Mouse (Mus musculus) gastrocnemius, adult 8-10 months (tissue): ENCODE results near the gene Metap1. TPM values are rescaled to one million over a fixed set of nuclear protein-coding genes. Genes with fewer than 3 reads are reported as not detected.
"Not testable (repeated sequence)": the region's sequence is repeated elsewhere in the genome, so short reads cannot be mapped to it uniquely, and the experiment has no call there.

ENCODE experiments used
- DNase-seq, 2 experiments: peaks; one replicate each; pipeline ENCODE4 v3.0.0; 2022; ENCODE audit warnings: low spot score in 2 of 2
- total RNA-seq, 4 experiments: library from RNA; stranded (reverse); gene quantifications; 2 replicates each; pipeline ENCODE4 v1.2.4; 2022

The Metap1 gene
- total RNA-seq, 4 experiments from 2014 or later = 51.4 to 54.0 (median 53.7) TPM

DNA sequence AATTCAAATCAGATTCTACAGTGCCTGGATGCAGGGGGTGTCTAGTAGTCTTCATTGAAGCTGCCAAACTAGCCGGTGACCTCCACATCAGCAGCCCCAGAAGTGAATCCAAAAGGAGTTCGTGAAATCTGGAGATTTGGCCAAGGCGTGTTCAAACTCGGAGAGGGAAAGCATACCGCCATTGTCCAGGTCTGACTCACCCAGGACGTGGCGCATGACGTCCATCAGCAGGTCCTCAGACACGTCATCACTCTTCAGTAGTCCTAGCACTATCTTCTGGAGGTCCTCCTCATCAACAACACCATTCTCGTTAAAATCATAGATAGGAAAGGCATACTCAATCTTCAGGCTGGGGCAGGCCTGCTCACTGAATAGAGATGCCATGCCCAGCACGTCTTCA lies 14.4 kb upstream of the Metap1 start:
- DNase-seq = no peak

DNA sequence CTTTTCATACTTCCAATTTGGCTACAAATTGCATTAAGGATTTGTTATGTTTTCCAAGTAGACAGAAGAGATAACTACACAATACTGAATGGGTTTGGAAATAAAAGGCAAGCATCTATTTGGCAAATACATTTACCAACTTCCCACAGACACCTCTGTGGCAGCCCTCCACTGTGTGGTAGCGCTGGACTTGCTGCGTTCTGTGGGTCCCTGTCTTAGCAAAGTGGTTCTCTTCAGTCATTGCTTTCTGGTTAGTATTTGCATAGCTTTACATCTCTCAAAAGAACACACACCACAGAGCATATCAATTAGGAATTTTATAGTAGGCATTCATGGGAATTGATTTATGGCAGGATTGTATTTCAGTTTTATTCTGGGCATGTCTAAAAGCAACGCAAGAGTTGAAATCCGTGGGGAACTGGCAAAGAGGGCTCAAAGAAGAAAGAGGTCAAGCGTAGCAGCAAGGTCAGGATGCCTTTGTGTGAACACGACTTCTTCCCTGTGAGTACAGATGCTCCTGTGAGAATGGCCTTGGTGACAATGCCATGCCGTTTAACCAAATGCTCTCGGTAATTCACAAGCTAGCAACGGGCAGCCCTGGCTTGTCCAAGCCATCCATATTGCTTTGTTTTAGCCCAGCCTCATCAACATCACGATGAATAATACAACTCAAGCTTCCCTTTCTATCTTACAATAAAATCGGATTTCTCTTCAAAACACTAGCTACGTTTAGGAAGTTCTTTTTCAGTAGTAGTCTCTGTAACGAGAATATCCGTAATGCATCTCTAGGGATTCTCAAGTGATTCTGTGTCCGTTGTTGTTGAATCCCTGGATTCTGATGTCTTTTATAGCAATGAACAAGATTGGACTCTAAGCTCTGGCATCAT lies 10.8 kb upstream of the Metap1 start:
- no peak for DNase-seq

DNA sequence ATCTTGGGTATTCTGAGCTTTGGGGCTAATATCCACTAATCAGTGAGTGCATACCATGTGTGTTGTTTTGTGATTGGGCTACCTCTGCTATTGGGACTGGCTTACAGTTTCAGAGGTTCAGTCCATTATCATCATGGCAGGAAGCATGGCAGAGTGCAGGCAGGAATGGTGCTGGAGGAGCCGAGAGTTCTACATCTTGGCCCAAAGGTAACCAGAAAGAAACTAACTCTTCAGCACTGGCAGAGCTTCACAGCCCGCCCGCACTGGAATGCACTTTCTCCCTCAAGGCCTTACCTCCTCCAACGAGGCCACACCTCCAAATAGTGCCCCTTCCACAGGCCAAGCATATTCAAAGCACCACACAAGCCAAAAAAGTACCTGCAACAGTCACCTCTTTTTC lies 9.4 kb upstream of the Metap1 start:
- DNase-seq = no peak

- no peak for DNase-seq
Observed at GRCm38 (mm10) chr3:138495166-138496145, 6.1 kb upstream of the Metap1 start.

- DNase-seq = no peak
Observed at GRCm38 (mm10) chr3:138494565-138494964, 5.2 kb upstream of the Metap1 start.

GRCm38 (mm10) chr3:138493668-138494067 lies 4.4 kb upstream of the Metap1 start:
- no peak for DNase-seq

DNA sequence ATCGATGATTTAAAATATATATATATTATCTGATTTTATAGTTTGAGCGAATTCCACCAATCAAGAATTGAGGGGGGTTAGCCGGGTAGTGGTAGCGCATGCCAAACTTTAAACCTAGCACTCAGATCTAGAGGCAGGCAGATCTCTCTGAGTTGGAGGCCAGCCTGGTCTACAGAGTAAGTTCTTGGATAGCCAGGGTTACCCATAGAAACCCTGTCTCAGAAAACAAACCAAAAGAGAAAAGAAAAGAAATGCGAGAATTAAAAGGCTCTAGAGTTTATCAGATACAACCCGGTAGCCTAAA lies 671 bp upstream of the Metap1 start:
- no peak for DNase-seq

DNA sequence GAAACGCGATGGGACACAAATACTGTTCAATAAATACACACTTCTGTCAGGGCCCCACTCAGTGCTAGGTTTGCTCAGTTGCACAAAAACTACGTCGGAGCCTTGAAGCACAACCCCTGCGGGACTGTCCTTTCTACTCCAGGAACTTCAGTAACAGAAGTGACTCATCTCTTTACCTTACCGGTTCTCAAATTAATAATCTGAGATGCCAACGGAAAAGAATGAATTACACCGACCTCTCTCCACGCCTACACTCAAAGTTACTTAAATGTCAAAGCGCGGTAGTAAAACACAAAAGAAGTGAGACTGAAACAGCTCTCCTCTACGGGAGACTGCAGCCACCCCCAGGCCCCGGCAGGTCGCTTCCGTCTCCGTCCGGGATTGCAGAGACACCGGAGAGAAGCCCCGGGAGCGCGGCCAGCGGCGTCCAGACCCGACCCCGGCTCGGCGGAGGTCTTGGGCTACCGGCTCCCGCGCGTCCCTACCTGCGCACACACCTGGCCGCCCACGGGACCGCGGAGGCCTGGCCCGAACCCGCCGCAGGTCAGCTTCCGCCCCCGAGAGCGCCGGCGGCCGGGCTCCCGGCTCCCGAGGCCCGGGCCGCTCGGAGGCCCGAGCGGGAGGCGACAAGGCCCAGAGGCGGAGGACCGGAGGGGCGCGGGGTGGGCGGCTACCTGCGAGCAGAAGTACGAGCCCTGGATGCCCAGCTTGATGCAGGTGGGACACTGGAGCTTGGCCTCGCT lies 560 bp downstream of the Metap1 start:
- DNase-seq = peak in 1 of 2 experiments; percentile 8

DNA sequence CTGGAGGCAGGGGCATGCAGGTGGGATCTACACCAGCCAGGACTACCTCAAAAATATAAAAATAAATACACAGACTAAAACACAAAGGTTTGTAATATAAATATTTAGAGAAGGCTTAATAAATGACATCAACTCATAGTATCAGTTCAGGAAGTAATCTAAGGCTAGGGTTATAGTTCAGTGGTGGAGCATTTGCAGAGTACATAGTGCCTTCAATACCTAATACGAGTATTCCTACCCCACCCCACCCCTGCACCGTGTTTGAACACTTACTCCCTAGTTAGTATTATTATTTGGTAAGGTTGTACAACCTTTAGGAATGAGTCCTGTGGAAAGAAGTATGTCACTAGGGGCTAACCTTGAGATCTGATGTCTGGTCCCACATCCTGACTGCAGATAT lies 6.1 kb downstream of the Metap1 start:
- no peak for DNase-seq

DNA sequence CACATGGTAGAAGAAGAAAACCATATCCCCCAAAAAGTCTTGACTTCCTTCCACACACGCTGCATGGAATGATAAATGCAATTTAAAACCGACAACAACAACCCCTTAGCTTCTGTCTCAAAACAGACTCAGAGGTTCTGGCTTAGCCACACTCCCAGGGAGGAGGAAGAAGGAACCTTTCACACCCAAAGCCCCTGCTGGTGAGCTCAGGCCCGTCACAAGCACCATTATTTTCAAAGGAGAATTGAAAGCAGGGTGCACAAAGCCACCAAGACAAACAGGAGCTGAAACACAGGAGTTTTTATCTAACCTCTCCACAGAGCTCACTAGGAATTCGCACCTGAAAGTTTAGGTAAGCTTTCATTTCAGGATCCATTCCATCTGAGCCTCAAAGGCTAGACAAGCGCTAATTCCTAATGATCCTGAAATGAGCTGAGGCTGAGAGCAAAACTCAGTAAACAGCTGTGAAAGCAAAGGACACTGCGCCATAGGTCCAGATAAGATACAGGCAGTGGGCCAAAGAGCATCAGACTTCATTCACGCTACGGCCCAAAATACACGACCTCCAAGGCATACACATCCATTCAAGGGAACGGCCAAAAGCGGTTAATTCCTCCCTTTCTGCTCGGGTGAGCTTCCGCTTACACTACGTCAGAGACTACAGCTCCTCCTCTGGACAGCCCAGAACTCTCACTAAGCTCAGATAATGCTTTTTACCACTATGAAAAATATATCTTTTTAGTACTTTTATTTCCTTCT lies 7.6 kb downstream of the Metap1 start:
- DNase-seq = no peak

DNA sequence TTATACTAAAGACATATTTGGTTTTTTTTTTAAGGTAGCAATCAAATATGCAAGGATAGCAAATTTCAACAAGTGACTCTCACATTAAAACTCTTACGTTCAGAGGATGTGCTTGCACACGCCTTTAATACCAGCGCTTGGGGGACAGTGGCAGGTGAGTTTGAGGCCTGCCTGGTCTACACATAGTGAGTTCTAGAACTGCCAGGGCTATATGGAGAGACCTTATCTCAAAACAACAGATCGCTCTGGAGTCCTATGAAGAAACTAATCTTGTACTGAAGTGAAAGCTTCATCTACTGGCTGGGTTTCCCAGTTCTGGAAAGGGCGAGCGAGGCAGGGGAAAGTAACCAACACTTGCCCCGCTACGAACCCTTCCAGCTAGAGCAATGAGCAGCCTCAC lies 9.8 kb downstream of the Metap1 start:
- no peak for DNase-seq

- DNase-seq = no peak
Observed at GRCm38 (mm10) chr3:138471066-138471465, 18.2 kb downstream of the Metap1 start.

GRCm38 (mm10) chr3:138466656-138467055 lies 22.7 kb downstream of the Metap1 start:
- not testable (repeated sequence) for DNase-seq

- no peak for DNase-seq
Observed at GRCm38 (mm10) chr3:138464573-138465147, 24.7 kb downstream of the Metap1 start.

- no peak for DNase-seq
Observed at GRCm38 (mm10) chr3:138463807-138464206, 25.5 kb downstream of the Metap1 start.

DNA sequence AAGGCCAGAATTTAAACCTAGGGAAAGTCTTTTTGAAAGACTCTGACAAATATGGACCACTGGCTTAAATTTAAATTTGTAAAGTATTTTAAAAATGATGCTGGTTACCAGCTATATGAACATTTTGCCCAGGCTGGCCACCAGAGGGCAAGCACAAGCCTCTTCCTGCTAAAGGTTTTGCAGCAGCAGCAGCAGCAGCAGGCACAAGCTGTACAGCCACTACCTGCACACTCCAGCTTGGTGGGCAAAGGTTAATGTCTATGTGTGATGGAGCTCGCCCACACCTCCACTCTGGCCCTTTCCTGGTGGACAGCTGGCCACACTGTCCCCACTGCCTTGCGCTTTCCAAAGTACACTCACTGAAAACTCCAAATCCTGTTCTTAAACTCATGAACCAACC lies 26.2 kb downstream of the Metap1 start:
- no peak for DNase-seq

DNA sequence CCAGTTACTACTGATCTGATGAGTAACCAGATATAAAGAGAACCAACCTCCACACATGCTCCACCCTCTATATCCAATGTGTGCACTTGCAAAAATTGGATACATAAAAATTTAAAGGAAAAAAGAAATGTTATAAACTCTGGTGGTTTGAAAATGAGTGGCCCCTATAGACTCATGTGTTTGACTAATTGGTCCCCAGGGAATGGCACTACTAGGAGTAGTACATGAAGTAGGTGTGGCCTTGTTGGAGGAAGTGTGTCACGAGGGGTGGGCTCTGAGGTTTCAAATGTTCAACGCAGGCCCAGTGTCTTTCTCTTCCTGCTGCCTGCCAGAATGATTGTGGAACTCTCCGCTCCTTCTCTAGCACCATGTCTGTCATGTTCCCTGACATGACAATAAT lies 27.5 kb downstream of the Metap1 start:
- DNase-seq = no peak

DNA sequence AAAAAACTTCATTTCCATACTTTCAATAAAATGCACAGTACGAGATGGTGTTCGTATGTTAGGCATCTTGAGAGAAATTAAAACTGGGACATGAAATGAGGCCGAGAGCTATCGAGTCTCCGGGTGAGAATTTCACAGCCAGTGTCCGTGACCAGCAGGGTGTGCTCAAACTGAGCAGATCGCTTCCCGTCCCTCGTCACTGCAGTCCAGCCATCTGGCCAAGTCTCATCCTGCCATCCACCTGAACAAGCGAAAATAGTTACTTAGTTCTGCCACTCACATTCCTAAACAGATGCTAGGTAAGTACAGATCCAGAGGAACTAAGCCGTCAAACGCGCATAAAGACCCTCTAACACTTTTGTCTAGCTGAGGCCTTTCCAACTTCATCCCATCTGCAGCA lies 29.1 kb downstream of the Metap1 start:
- DNase-seq = no peak

DNA sequence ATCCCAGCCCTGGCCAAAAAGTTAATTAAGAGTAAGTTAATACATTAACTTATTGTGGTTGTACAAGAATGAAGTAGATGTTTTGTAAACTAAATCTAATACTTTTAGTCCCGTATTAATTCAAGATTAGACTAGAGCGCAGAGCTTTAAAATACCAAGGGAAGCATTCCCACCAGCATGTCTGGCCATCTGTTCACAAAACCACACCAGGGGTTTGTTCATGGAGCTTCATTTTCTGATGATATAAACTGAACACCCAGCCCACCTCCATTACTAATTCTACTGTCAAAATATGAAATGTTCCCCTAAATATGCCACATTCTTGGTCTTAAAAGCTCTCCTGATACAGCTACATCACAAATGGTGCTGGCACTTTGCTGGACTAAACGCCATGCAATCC lies 30.9 kb downstream of the Metap1 start:
- no peak for DNase-seq

DNA sequence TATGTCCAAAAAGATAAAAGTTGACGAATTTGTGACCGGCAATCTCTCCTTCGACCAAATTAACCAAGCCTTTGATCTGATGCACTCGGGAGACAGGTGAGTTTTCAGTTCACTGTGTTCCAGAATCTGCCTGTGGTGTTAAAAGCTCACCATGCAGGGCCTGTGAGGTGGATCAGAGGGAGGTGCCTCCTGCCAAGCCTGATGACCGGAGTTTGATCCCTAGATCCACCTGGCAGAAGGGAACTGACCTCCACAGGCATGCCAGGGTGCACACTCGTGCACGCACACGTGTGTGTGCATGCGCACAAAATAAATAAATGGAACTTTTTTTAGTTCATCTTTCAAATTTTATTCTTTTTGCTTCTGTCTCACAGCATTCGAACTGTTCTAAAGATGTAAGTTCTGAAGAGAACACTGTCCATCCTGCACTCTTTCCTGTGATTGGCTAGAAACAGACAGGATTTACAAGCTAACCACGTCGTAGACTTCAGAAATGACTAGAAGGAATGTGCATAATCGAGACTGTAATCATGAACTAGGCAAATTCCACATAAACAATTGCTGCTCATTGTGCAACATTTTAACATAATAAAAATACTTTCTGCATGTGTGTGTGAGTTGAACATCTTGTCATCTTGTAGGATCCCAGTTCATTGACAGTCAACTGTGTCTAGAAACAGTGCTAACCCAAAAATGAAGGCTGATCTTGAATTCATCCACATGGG lies 34.4 kb downstream of the Metap1 start:
- no peak for DNase-seq
